Mouse (Mus musculus): ENCODE data around the gene Scml4. TPM values are rescaled to one million over a fixed set of nuclear protein-coding genes. Genes with fewer than 3 reads are reported as not detected.

The Scml4 gene
- polyA plus RNA-seq, 1 experiment from 2014 or later = 1.7 TPM

GRCm38 (mm10) chr10:43004174-43004734, 144.1 kb downstream of the Scml4 start:
- Histone ChIP-seq H3K27me3 (ENCODE audit: insufficient read depth, low read length) (no peaks in the 10 kb centered on the region), H3K4me1 (ENCODE audit: insufficient read depth, low read length) (peaks cover 25% of the 10 kb centered on the region; the same call in 1 of the 2 replicates), H3K27ac (ENCODE audit: low read length) (peak overlapping the region; percentile 41), H3K36me3 (ENCODE audit: insufficient read depth, low read length) (no peaks in the 10 kb centered on the region), H3K9ac (replicated peaks; ENCODE audit: low read length) (no peak overlapping the region), H3K4me3 (ENCODE audit: low read length) (no peak overlapping the region), H3K4me2 (replicated peaks; ENCODE audit: low read depth, low read length) (no peak overlapping the region), H3K9me3 (ENCODE audit: low read length) (no peaks in the 10 kb centered on the region)
- 75% methylated on average over 16 of the region's 16 CpGs for WGBS
- ATAC-seq (ENCODE audit: low FRiP score, low TSS enrichment) = peak; percentile 43

GRCm38 (mm10) chr10:43005031-43005430, 144.9 kb downstream of the Scml4 start:
- no peak overlapping the region for H3K4me2 ChIP-seq (replicated peaks; ENCODE audit: low read depth, low read length)
- H3K9me3 ChIP-seq (ENCODE audit: low read length) = no peaks in the 10 kb centered on the region
- no peaks in the 10 kb centered on the region for H3K36me3 ChIP-seq (ENCODE audit: insufficient read depth, low read length)
- no peaks in the 10 kb centered on the region for H3K27me3 ChIP-seq (ENCODE audit: insufficient read depth, low read length)
- H3K4me3 ChIP-seq (ENCODE audit: low read length) = no peak overlapping the region
- H3K27ac ChIP-seq (ENCODE audit: low read length) = no peak overlapping the region
- no peak for ATAC-seq (ENCODE audit: low FRiP score, low TSS enrichment)
- no peak overlapping the region for H3K9ac ChIP-seq (replicated peaks; ENCODE audit: low read length)
- 85% methylated on average over 4 of the region's 4 CpGs for WGBS
- H3K4me1 ChIP-seq (ENCODE audit: insufficient read depth, low read length) = peaks cover 25% of the 10 kb centered on the region; the same call in 1 of the 2 replicates

GRCm38 (mm10) chr10:43005677-43006076, 145.5 kb downstream of the Scml4 start:
- Histone ChIP-seq H3K9ac (replicated peaks; ENCODE audit: low read length) (no peak overlapping the region), H3K4me2 (replicated peaks; ENCODE audit: low read depth, low read length) (no peak overlapping the region), H3K4me3 (ENCODE audit: low read length) (no peak overlapping the region), H3K27me3 (ENCODE audit: insufficient read depth, low read length) (no peaks in the 10 kb centered on the region), H3K27ac (ENCODE audit: low read length) (no peak overlapping the region), H3K4me1 (ENCODE audit: insufficient read depth, low read length) (peaks cover 25% of the 10 kb centered on the region; the same call in 1 of the 2 replicates), H3K9me3 (ENCODE audit: low read length) (no peaks in the 10 kb centered on the region), H3K36me3 (ENCODE audit: insufficient read depth, low read length) (no peaks in the 10 kb centered on the region)
- no peak for ATAC-seq (ENCODE audit: low FRiP score, low TSS enrichment)
- WGBS = 79% methylated on average over 7 of the region's 7 CpGs

- no peaks in the 10 kb centered on the region for H3K36me3 ChIP-seq (ENCODE audit: insufficient read depth, low read length)
- no peak overlapping the region for H3K4me3 ChIP-seq (ENCODE audit: low read length)
- WGBS = 88% methylated on average over 4 of the region's 4 CpGs
- ATAC-seq (ENCODE audit: low FRiP score, low TSS enrichment) = no peak
- no peak overlapping the region for H3K4me2 ChIP-seq (replicated peaks; ENCODE audit: low read depth, low read length)
- H3K27me3 ChIP-seq (ENCODE audit: insufficient read depth, low read length) = no peaks in the 10 kb centered on the region
- no peak overlapping the region for H3K9ac ChIP-seq (replicated peaks; ENCODE audit: low read length)
- peaks cover 23% of the 10 kb centered on the region; the same call in 1 of the 2 replicates for H3K4me1 ChIP-seq (ENCODE audit: insufficient read depth, low read length)
- H3K27ac ChIP-seq (ENCODE audit: low read length) = no peak overlapping the region
- no peaks in the 10 kb centered on the region for H3K9me3 ChIP-seq (ENCODE audit: low read length)
Measured at GRCm38 (mm10) chr10:43006534-43006933, 146.4 kb downstream of the Scml4 start.

DNA sequence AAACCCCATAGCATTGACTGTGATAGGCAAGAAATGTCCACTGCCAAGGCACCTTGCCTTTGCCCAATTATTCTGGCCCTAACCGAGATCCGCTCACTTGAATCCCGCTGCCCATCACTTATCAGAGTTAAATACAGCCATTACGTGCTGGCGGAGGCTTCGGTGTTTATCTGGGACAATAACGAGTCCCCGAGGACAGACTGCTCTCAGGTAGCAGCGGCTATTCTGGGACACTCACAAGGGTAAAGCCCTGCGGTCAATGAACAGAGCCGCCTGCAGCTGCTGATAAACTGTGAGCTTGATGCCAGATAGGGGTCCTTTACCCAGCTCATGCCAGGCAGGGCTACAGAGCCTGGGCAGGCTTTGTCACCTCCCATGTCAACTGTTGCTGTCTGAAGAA, 147.9 kb downstream of the Scml4 start:
- WGBS = 69% methylated on average over 11 of the region's 11 CpGs
- Histone ChIP-seq H3K4me1 (ENCODE audit: insufficient read depth, low read length) (peaks cover 10% of the 10 kb centered on the region; the same call in 1 of the 2 replicates), H3K4me3 (ENCODE audit: low read length) (no peak overlapping the region), H3K27ac (ENCODE audit: low read length) (no peak overlapping the region), H3K9ac (replicated peaks; ENCODE audit: low read length) (no peak overlapping the region), H3K9me3 (ENCODE audit: low read length) (no peaks in the 10 kb centered on the region), H3K36me3 (ENCODE audit: insufficient read depth, low read length) (no peaks in the 10 kb centered on the region), H3K27me3 (ENCODE audit: insufficient read depth, low read length) (no peaks in the 10 kb centered on the region), H3K4me2 (replicated peaks; ENCODE audit: low read depth, low read length) (no peak overlapping the region)
- ATAC-seq (ENCODE audit: low FRiP score, low TSS enrichment) = no peak

Other genes starting within 250 kb of the Scml4 start
- gene Sec63, start 98.9 kb upstream of the Scml4 start, polyA plus RNA-seq (2015; fragmentation: Nextera tagmentation; extraction: Ambion mirVana) = 29.1 and 29.9 TPM in 2 replicates